In genomic region chr3:123092913-123093639, GRCm38 (mm10) we compare ENCODE assay signal across 8 mouse cellular contexts. TPM values are rescaled to one million over a fixed set of nuclear protein-coding genes. Genes with fewer than 3 reads are reported as not detected.
A peak's percentile ranks its signal among the peaks of the same experiment; 100 is the strongest.
DNase-seq lines count a peak whose midpoint lies in the region; ATAC-seq lines count a peak whose summit lies in the region.

No protein-coding gene starts in this region.

- H3K4me2 ChIP-seq in hindbrain, embryonic 11.5 days (replicated peaks; ENCODE audit: low read depth, low read length): no peak overlapping the region
- peak overlapping the region; percentile 36 for H3K4me2 ChIP-seq in heart, embryonic 15.5 days
- no peak overlapping the region for H3K4me2 ChIP-seq in limb, embryonic 11.5 days (ENCODE audit: low read depth, severe bottlenecking)
- peak overlapping the region; percentile 21; the same call in 1 of the 2 replicates for H3K4me2 ChIP-seq in neural tube, embryonic 14.5 days (ENCODE audit: low read depth, low read length)

- 63% methylated on average over 12 of the region's 12 CpGs for WGBS in hindbrain, embryonic 11.5 days
- 59% methylated on average over 12 of the region's 12 CpGs for whole genome bisulfite sequencing in hindbrain, embryonic 10.5 days
- WGBS in heart, embryonic 15.5 days: 40% methylated on average over 12 of the region's 12 CpGs
- WGBS in limb, embryonic 11.5 days: 53% methylated on average over 12 of the region's 12 CpGs
- 37% methylated on average over 12 of the region's 12 CpGs for WGBS in neural tube, embryonic 14.5 days

- DNase-seq in hindbrain, embryonic 11.5 days (ENCODE audit: low spot score): peak; percentile 22
- no peak for DNase-seq in hindbrain, embryonic 10.5 days (ENCODE audit: low spot score)
- DNase-seq in limb, embryonic 11.5 days (ENCODE audit: low spot score): peak; percentile 57
- DNase-seq in cerebellum, postnatal 36 days: no peak
- DNase-seq in ovary, adult 18-20 months (ENCODE audit: low spot score): no peak
- DNase-seq in cerebellum, adult 11 months: no peak

- no peak overlapping the region for H3K4me3 ChIP-seq in hindbrain, embryonic 11.5 days (ENCODE audit: low read depth, low read length)
- H3K4me3 ChIP-seq in hindbrain, embryonic 10.5 days: no peak overlapping the region
- H3K4me3 ChIP-seq in heart, embryonic 15.5 days: no peak overlapping the region
- H3K4me3 ChIP-seq in limb, embryonic 11.5 days (ENCODE audit: low read depth, low read length): no peak overlapping the region
- H3K4me3 ChIP-seq in neural tube, embryonic 14.5 days (ENCODE audit: low read depth, low read length): no peak overlapping the region

- no peaks in the 10 kb centered on the region for H3K27me3 ChIP-seq in hindbrain, embryonic 11.5 days (ENCODE audit: control insufficient read depth, insufficient read depth, low read length)
- no peaks in the 10 kb centered on the region for H3K27me3 ChIP-seq in hindbrain, embryonic 10.5 days (ENCODE audit: insufficient read depth, poor library complexity, severe bottlenecking)
- H3K27me3 ChIP-seq in heart, embryonic 15.5 days: no peaks in the 10 kb centered on the region
- no peaks in the 10 kb centered on the region for H3K27me3 ChIP-seq in limb, embryonic 11.5 days (ENCODE audit: control insufficient read depth, insufficient read depth, low read length)
- no peaks in the 10 kb centered on the region for H3K27me3 ChIP-seq in neural tube, embryonic 14.5 days (ENCODE audit: control insufficient read depth, insufficient read depth, low read length)

- no peaks in the 10 kb centered on the region for H3K36me3 ChIP-seq in hindbrain, embryonic 11.5 days (ENCODE audit: control insufficient read depth, insufficient read depth, low read length)
- H3K36me3 ChIP-seq in hindbrain, embryonic 10.5 days: no peaks in the 10 kb centered on the region
- H3K36me3 ChIP-seq in heart, embryonic 15.5 days: no peaks in the 10 kb centered on the region
- no peaks in the 10 kb centered on the region for H3K36me3 ChIP-seq in limb, embryonic 11.5 days (ENCODE audit: control insufficient read depth, insufficient read depth, low read length)
- H3K36me3 ChIP-seq in neural tube, embryonic 14.5 days (ENCODE audit: control insufficient read depth, insufficient read depth, low read length): no peaks in the 10 kb centered on the region

- H3K9ac ChIP-seq in hindbrain, embryonic 11.5 days (ENCODE audit: low read depth, low read length): no peak overlapping the region
- H3K9ac ChIP-seq in heart, embryonic 15.5 days: no peak overlapping the region
- H3K9ac ChIP-seq in limb, embryonic 11.5 days (ENCODE audit: low read length): no peak overlapping the region
- H3K9ac ChIP-seq in neural tube, embryonic 14.5 days (replicated peaks; ENCODE audit: low read depth, low read length): no peak overlapping the region

- no peaks in the 10 kb centered on the region for H3K4me1 ChIP-seq in hindbrain, embryonic 11.5 days (replicated peaks; ENCODE audit: control insufficient read depth, insufficient read depth, low read length)
- 0 out of 2 replicates have a peak, but pooled peaks cover 9% of the 10 kb centered on the region for H3K4me1 ChIP-seq in hindbrain, embryonic 10.5 days (replicated peaks)
- peaks cover 19% of the 10 kb centered on the region for H3K4me1 ChIP-seq in heart, embryonic 15.5 days (replicated peaks)
- peaks cover 3% of the 10 kb centered on the region; the same call in 1 of the 2 replicates for H3K4me1 ChIP-seq in limb, embryonic 11.5 days (ENCODE audit: control insufficient read depth, insufficient read depth, low read length)
- H3K4me1 ChIP-seq in neural tube, embryonic 14.5 days (ENCODE audit: control insufficient read depth, insufficient read depth, low read length): no peaks in the 10 kb centered on the region

- H3K9me3 ChIP-seq in hindbrain, embryonic 11.5 days (ENCODE audit: control insufficient read depth, low read length): no peaks in the 10 kb centered on the region
- no peaks in the 10 kb centered on the region for H3K9me3 ChIP-seq in hindbrain, embryonic 10.5 days
- no peaks in the 10 kb centered on the region for H3K9me3 ChIP-seq in heart, embryonic 15.5 days (replicated peaks)
- no peaks in the 10 kb centered on the region for H3K9me3 ChIP-seq in limb, embryonic 11.5 days (ENCODE audit: control insufficient read depth, low read length)
- no peaks in the 10 kb centered on the region for H3K9me3 ChIP-seq in neural tube, embryonic 14.5 days (ENCODE audit: control insufficient read depth, low read length)

- H3K27ac ChIP-seq in hindbrain, embryonic 11.5 days (ENCODE audit: low read depth, low read length): no peak overlapping the region
- no peak overlapping the region; the same call in 1 of the 2 replicates for H3K27ac ChIP-seq in hindbrain, embryonic 10.5 days
- peak overlapping the region; percentile 87 for H3K27ac ChIP-seq in heart, embryonic 15.5 days
- H3K27ac ChIP-seq in limb, embryonic 11.5 days (replicated peaks; ENCODE audit: low read depth, low read length): no peak overlapping the region
- no peak overlapping the region for H3K27ac ChIP-seq in neural tube, embryonic 14.5 days (ENCODE audit: low read depth, low read length)

- ATAC-seq in hindbrain, embryonic 11.5 days (ENCODE audit: low FRiP score): 0 out of 2 replicates have a peak, but pooled peaks have one; percentile 10
- peak; percentile 47 for ATAC-seq in heart, embryonic 15.5 days (replicated peaks; ENCODE audit: insufficient number of reproducible peaks, insufficient read depth, low FRiP score, low read depth)
- ATAC-seq in limb, embryonic 11.5 days (ENCODE audit: insufficient number of reproducible peaks, low FRiP score, low TSS enrichment, low read depth): peak; percentile 69
- ATAC-seq in neural tube, embryonic 14.5 days (ENCODE audit: low read depth): peak; percentile 71

RNA-seq across cellular contexts. Expression of gene Myoz2, which starts 58.3 kb away (rescaled TPM):
- 0.62 and 0.95 TPM in 2 replicates for polyA plus RNA-seq in hindbrain, embryonic 11.5 days (2014; fragmentation: Nextera tagmentation; extraction: Ambion mirVana)
- polyA plus RNA-seq in hindbrain, embryonic 10.5 days (2016; fragmentation: Nextera tagmentation; extraction: Ambion mirVana): not detected in 2 replicates
- polyA plus RNA-seq in heart, embryonic 15.5 days (2015; fragmentation: Nextera tagmentation; extraction: Ambion mirVana): 178 and 261 TPM in 2 replicates
- 0.64 and 1.0 TPM in 2 replicates for polyA plus RNA-seq in limb, embryonic 11.5 days (2014; fragmentation: Nextera tagmentation; extraction: Ambion mirVana)
- 0.55 TPM in 1 of 2 replicates, not detected in the other for polyA plus RNA-seq in neural tube, embryonic 14.5 days (2014; fragmentation: Nextera tagmentation; extraction: Ambion mirVana)

Comparison
In these comparisons a context has a peak if more than half of its experiments do, and no peak if none do; other contexts are left out.
1. DNase-seq: peak in hindbrain, embryonic 11.5 days (single experiment) and limb, embryonic 11.5 days (single experiment); none in hindbrain, embryonic 10.5 days (single experiment), cerebellum, postnatal 36 days (0 of 2), ovary, adult 18-20 months (single experiment) and cerebellum, adult 11 months (single experiment).
2. ATAC-seq: peak in every context shown above with its lines; median percentile 71 in neural tube, embryonic 14.5 days; 69 in limb, embryonic 11.5 days; 47 in heart, embryonic 15.5 days; 10 in hindbrain, embryonic 11.5 days.
3. H3K4me2 ChIP-seq: peak in heart, embryonic 15.5 days (single experiment) and neural tube, embryonic 14.5 days (single experiment); none in hindbrain, embryonic 11.5 days (single experiment) and limb, embryonic 11.5 days (single experiment).
4. RNA of gene Myoz2, which starts 58.3 kb away (polyA plus RNA-seq): 178 to 261 TPM in heart, embryonic 15.5 days; 0.64 to 1.0 TPM in limb, embryonic 11.5 days, 0.62 to 0.95 TPM in hindbrain, embryonic 11.5 days, 0.55 TPM in neural tube, embryonic 14.5 days and not detected in hindbrain, embryonic 10.5 days; every median in the first group is over 10 times any median in the second.